24 mouse cellular contexts compared by ENCODE assay signal in genomic region chr17:31583185-31583584, GRCm38 (mm10). TPM values are rescaled to one million over a fixed set of nuclear protein-coding genes. Genes with fewer than 3 reads are reported as not detected.
A peak's percentile ranks its signal among the peaks of the same experiment; 100 is the strongest.
DNase-seq lines count a peak whose midpoint lies in the region; ATAC-seq lines count a peak whose summit lies in the region.
"Had no signal": no experiment of that assay in that cellular context is flagged by ENCODE, and none has a peak within 500 bp of the region (broad histone marks: within the 10 kb centered on the region; RNA-seq: fewer than 3 reads in every experiment).

No protein-coding gene starts in this region.

- no peaks in the 10 kb centered on the region for H3K27me3 ChIP-seq in hindbrain, embryonic 12.5 days
- no peaks in the 10 kb centered on the region for H3K27me3 ChIP-seq in hindbrain, embryonic 11.5 days (ENCODE audit: control insufficient read depth, insufficient read depth, low read length)
- H3K27me3 ChIP-seq in midbrain, embryonic 13.5 days: no peaks in the 10 kb centered on the region
- no peaks in the 10 kb centered on the region for H3K27me3 ChIP-seq in midbrain, embryonic 16.5 days (ENCODE audit: control insufficient read depth, insufficient read depth, low read depth, low read length)
- H3K27me3 ChIP-seq: kidney, embryonic 15.5 days; limb, embryonic 15.5 days had no signal

- DNase-seq in hindbrain, embryonic 11.5 days (ENCODE audit: low spot score): no peak
- peak; percentile 79 for DNase-seq in ZHBTc4 (ENCODE audit: low read depth, low spot score)
- DNase-seq in forelimb bud, embryonic 11.5 days (ENCODE audit: low read depth, low spot score): peak; percentile 8
- DNase-seq in T-cell, adult 2 months (ENCODE audit: low spot score): no peak
- no peak for DNase-seq in retina, embryonic 14.5 days (ENCODE audit: low spot score)
- DNase-seq: adrenal gland, adult 8-10 months; cerebellum, adult 2 months; cerebellum, postnatal 14 days; gastrocnemius, postnatal 10 days; heart, postnatal 4 days; kidney, adult 18-20 months; kidney, postnatal 25 days; lung, adult 2 months; lung, postnatal 10 days had no signal

- WGBS in hindbrain, embryonic 12.5 days: 77% methylated on average over 3 of the region's 3 CpGs
- 78% methylated on average over 3 of the region's 3 CpGs for WGBS in hindbrain, embryonic 11.5 days
- 79% methylated on average over 3 of the region's 3 CpGs for WGBS in midbrain, embryonic 13.5 days
- WGBS in midbrain, embryonic 16.5 days: 76% methylated on average over 3 of the region's 3 CpGs

- no peak overlapping the region for H3K4me2 ChIP-seq in hindbrain, embryonic 12.5 days (replicated peaks)
- H3K4me2 ChIP-seq in hindbrain, embryonic 11.5 days (replicated peaks; ENCODE audit: low read depth, low read length): no peak overlapping the region
- H3K4me2 ChIP-seq in midbrain, embryonic 13.5 days (replicated peaks): no peak overlapping the region
- no peak overlapping the region for H3K4me2 ChIP-seq in midbrain, embryonic 16.5 days (ENCODE audit: low read length)
- H3K4me2 ChIP-seq: kidney, embryonic 15.5 days; limb, embryonic 15.5 days had no signal

- H3K4me1 ChIP-seq in hindbrain, embryonic 12.5 days: peaks cover 16% of the 10 kb centered on the region
- H3K4me1 ChIP-seq in hindbrain, embryonic 11.5 days (replicated peaks; ENCODE audit: control insufficient read depth, insufficient read depth, low read length): no peaks in the 10 kb centered on the region
- H3K4me1 ChIP-seq in midbrain, embryonic 13.5 days (replicated peaks): peaks cover 26% of the 10 kb centered on the region
- H3K4me1 ChIP-seq in midbrain, embryonic 16.5 days (ENCODE audit: control insufficient read depth, insufficient read depth, low read length): no peaks in the 10 kb centered on the region; the same call in 1 of the 2 replicates

- peak overlapping the region; percentile 31; the same call in 1 of the 2 replicates for H3K27ac ChIP-seq in hindbrain, embryonic 12.5 days
- no peak overlapping the region for H3K27ac ChIP-seq in hindbrain, embryonic 11.5 days (ENCODE audit: low read depth, low read length)
- H3K27ac ChIP-seq in midbrain, embryonic 13.5 days: 0 out of 2 replicates have a peak overlapping the region, but pooled peaks have one; percentile 40
- H3K27ac ChIP-seq in midbrain, embryonic 16.5 days (ENCODE audit: low read length): no peak overlapping the region
- H3K27ac ChIP-seq: hindbrain, postnatal 0 days; kidney, embryonic 15.5 days; limb, embryonic 15.5 days; liver, embryonic 14.5 days had no signal

- H3K9ac ChIP-seq in hindbrain, embryonic 12.5 days: no peak overlapping the region
- H3K9ac ChIP-seq in hindbrain, embryonic 11.5 days (ENCODE audit: low read depth, low read length): no peak overlapping the region
- H3K9ac ChIP-seq in midbrain, embryonic 13.5 days (replicated peaks): no peak overlapping the region
- no peak overlapping the region for H3K9ac ChIP-seq in midbrain, embryonic 16.5 days (ENCODE audit: low read depth, low read length)
- H3K9ac ChIP-seq: kidney, embryonic 15.5 days; limb, embryonic 15.5 days; liver, embryonic 14.5 days had no signal

- H3K36me3 ChIP-seq in hindbrain, embryonic 12.5 days: peaks cover 15% of the 10 kb centered on the region; the same call in 1 of the 2 replicates
- H3K36me3 ChIP-seq in hindbrain, embryonic 11.5 days (ENCODE audit: control insufficient read depth, insufficient read depth, low read length): no peaks in the 10 kb centered on the region
- peaks cover 6% of the 10 kb centered on the region; the same call in 1 of the 2 replicates for H3K36me3 ChIP-seq in midbrain, embryonic 13.5 days
- H3K36me3 ChIP-seq in midbrain, embryonic 16.5 days (ENCODE audit: control insufficient read depth, insufficient read depth, low read length): 0 out of 2 replicates have a peak, but pooled peaks cover 5% of the 10 kb centered on the region

- ATAC-seq in hindbrain, embryonic 12.5 days (ENCODE audit: low FRiP score): no peak
- ATAC-seq in hindbrain, embryonic 11.5 days (ENCODE audit: low FRiP score): no peak
- ATAC-seq in midbrain, embryonic 13.5 days: no peak
- ATAC-seq in midbrain, embryonic 16.5 days: no peak
- ATAC-seq: CD4-positive, CD25-positive, alpha-beta regulatory T cell, adult 4 months; forebrain, embryonic 16.5 days; hindbrain, postnatal 0 days had no signal

- H3K9me3 ChIP-seq in hindbrain, embryonic 12.5 days (replicated peaks): no peaks in the 10 kb centered on the region
- H3K9me3 ChIP-seq in hindbrain, embryonic 11.5 days (ENCODE audit: control insufficient read depth, low read length): no peaks in the 10 kb centered on the region
- no peaks in the 10 kb centered on the region for H3K9me3 ChIP-seq in midbrain, embryonic 13.5 days
- no peaks in the 10 kb centered on the region for H3K9me3 ChIP-seq in midbrain, embryonic 16.5 days (replicated peaks; ENCODE audit: control insufficient read depth, low read length, poor library complexity, severe bottlenecking)
- H3K9me3 ChIP-seq: kidney, embryonic 15.5 days; limb, embryonic 15.5 days had no signal

- H3K4me3 ChIP-seq in hindbrain, embryonic 12.5 days: no peak overlapping the region
- H3K4me3 ChIP-seq in hindbrain, embryonic 11.5 days (ENCODE audit: low read depth, low read length): no peak overlapping the region
- no peak overlapping the region for H3K4me3 ChIP-seq in midbrain, embryonic 13.5 days (replicated peaks)
- no peak overlapping the region for H3K4me3 ChIP-seq in midbrain, embryonic 16.5 days (ENCODE audit: low read depth, low read length)
- H3K4me3 ChIP-seq: erythroblast, embryonic 14.5 days; kidney, embryonic 15.5 days; limb, embryonic 15.5 days had no signal

RNA-seq across cellular contexts. Expression of gene Pknox1, which starts 18.7 kb away (rescaled TPM):
- 39.8 and 40.2 TPM in 2 replicates for polyA plus RNA-seq in hindbrain, embryonic 12.5 days (2016; fragmentation: Nextera tagmentation; extraction: Ambion mirVana)
- polyA plus RNA-seq in hindbrain, embryonic 11.5 days (2014; fragmentation: Nextera tagmentation; extraction: Ambion mirVana): 29.0 and 36.1 TPM in 2 replicates
- 23.8 and 24.6 TPM in 2 replicates for polyA plus RNA-seq in midbrain, embryonic 13.5 days (2015; fragmentation: Nextera tagmentation; extraction: Ambion mirVana)
- 18.8 and 25.0 TPM in 2 replicates for polyA plus RNA-seq in midbrain, embryonic 16.5 days (2015; fragmentation: Nextera tagmentation; extraction: Ambion mirVana)

RNA-seq across cellular contexts. Expression of gene Cbs, which starts 53.9 kb away (rescaled TPM):
- 2.3 and 3.3 TPM in 2 replicates for polyA plus RNA-seq in hindbrain, embryonic 12.5 days (2016; fragmentation: Nextera tagmentation; extraction: Ambion mirVana)
- polyA plus RNA-seq in hindbrain, embryonic 11.5 days (2014; fragmentation: Nextera tagmentation; extraction: Ambion mirVana): 0.74 and 2.6 TPM in 2 replicates
- 3.3 and 3.6 TPM in 2 replicates for polyA plus RNA-seq in midbrain, embryonic 13.5 days (2015; fragmentation: Nextera tagmentation; extraction: Ambion mirVana)
- 4.9 and 8.9 TPM in 2 replicates for polyA plus RNA-seq in midbrain, embryonic 16.5 days (2015; fragmentation: Nextera tagmentation; extraction: Ambion mirVana)

Comparison
In these comparisons a context has a peak if more than half of its experiments do, and no peak if none do; other contexts are left out.
1. H3K27ac ChIP-seq: peak in hindbrain, embryonic 12.5 days (single experiment) and midbrain, embryonic 13.5 days (single experiment); none in hindbrain, embryonic 11.5 days (single experiment) and midbrain, embryonic 16.5 days (single experiment).
2. DNase-seq: peak in ZHBTc4 (single experiment) and forelimb bud, embryonic 11.5 days (single experiment); none in hindbrain, embryonic 11.5 days (single experiment), T-cell, adult 2 months (single experiment) and retina, embryonic 14.5 days (single experiment).